Mouse (Mus musculus): ENCODE measurements at regions not wholly inside any gene's neighbourhood (a gene's known extent, or its start where the extent isn't known, plus 50 kb on each side); places are given as distances from the start of the nearest gene placed in this dataset.

GRCm38 (mm10) chr12:9919007-9919406 lies 349.1 kb downstream of the Osr1 start:
- TF ChIP-seq CTCF (IDR thresholded peaks at IDR 0.05 in 2 of 3, conservative IDR thresholded peaks at IDR 0.05 in 1 of 3; ENCODE audit: control insufficient read depth in 1 of 3, insufficient read depth in 1 of 3, low read depth in 2 of 3, low read length in 3 of 3, poor library complexity in 1 of 3, severe bottlenecking in 1 of 3) (no peak), TCF12 (IDR thresholded peaks at IDR 0.05; ENCODE audit: low read depth, low read length) (no peak), MAFK (IDR thresholded peaks at IDR 0.05; ENCODE audit: borderline replicate concordance, low read depth, low read length) (no peak), TBP (IDR thresholded peaks at IDR 0.05; ENCODE audit: low read depth, low read length) (no peak), POLR2A (IDR thresholded peaks at IDR 0.05; ENCODE audit: control insufficient read depth in 1 of 2, insufficient read depth in 1 of 2, low read depth in 1 of 2, low read length in 2 of 2, poor library complexity in 1 of 2) (no peak), ZC3H11A (IDR thresholded peaks at IDR 0.05; ENCODE audit: low read depth, low read length) (no peak), ZNF384 (IDR thresholded peaks at IDR 0.05; ENCODE audit: low read depth, low read length) (no peak), MAX (IDR thresholded peaks at IDR 0.05; ENCODE audit: low read length) (no peak)

Measured in MEL (cell line).